Mouse (Mus musculus): Measurements from ENCODE around the gene Xab2. TPM values are rescaled to one million over a fixed set of nuclear protein-coding genes. Genes with fewer than 3 reads are reported as not detected.

Xab2 gene
- polyA plus RNA-seq, 1 experiment from 2014 or later, result 23.3 TPM

DNA sequence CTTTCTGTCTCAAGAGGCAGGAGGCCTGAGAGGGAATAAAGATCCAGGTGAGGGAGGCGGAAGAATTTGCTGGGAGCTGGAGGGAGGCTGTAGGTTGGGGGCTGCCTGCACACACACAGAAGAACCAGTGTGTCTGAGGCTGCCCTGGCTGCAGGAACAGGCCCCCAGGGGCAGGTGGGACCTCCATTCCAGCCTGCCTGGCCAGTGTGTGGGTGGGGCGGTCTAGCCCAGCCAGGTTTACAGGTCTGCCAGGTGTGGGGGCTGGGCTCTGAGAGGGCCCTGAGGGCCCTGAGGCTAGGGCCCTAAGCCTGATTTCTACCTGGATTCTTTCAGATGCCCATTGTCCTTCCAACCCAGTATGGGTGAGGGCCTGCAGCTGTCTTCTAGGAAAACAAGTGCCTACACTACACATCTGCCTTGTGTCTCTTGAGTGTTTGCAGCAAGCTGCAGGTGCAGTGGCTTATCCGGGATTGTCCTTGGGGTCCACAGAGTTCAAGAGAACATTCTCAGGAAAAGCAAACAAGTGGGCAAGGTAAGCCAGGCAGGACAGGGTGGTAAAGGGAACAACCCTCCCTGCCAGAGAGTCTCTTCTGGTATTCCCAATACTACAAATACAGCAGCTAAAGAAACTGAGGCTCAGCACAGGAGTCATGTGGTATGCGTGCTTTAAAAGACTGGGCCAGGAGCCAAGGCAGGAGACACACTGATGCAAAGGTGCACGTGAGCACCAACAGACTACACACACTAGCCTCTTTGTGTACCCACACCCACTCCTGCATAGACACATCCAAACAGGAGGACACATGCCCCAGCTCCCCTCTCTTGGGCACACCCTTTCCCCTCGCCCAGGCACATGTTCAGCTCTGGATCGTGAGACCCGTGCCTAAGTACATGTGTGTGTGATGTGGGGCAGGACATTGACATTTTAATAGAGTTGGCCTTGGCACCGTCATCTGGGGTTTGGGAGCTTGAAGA lies 41.4 kb downstream of the Xab2 start:
- H3K4me2 ChIP-seq (replicated peaks; ENCODE audit: low read depth), result no peak overlapping the region
- WGBS, result 56% methylated on average over 9 of the region's 9 CpGs
- no peaks in the 10 kb centered on the region for H3K27me3 ChIP-seq (ENCODE audit: control insufficient read depth, insufficient read depth, low read length)
- no peaks in the 10 kb centered on the region for H3K9me3 ChIP-seq (ENCODE audit: control insufficient read depth, low read length)
- H3K36me3 ChIP-seq (ENCODE audit: control insufficient read depth, insufficient read depth, low read length), result no peaks in the 10 kb centered on the region
- no peak overlapping the region for H3K9ac ChIP-seq (ENCODE audit: low read length)
- H3K4me3 ChIP-seq (ENCODE audit: low read depth, low read length), result no peak overlapping the region
- DNase-seq (ENCODE audit: low spot score) (peak; percentile 47), ATAC-seq (ENCODE audit: low FRiP score, low TSS enrichment) (peak; percentile 37; the same call in 1 of the 2 replicates)
- H3K4me1 ChIP-seq (replicated peaks; ENCODE audit: control insufficient read depth, insufficient read depth), result no peaks in the 10 kb centered on the region
- TF ChIP-seq EP300 (optimal IDR thresholded peaks at IDR 0.05) (no peak), CTCF (IDR thresholded peaks at IDR 0.05; ENCODE audit: low read depth) (no peak)
- peak overlapping the region; percentile 56 for H3K27ac ChIP-seq (replicated peaks)

DNA sequence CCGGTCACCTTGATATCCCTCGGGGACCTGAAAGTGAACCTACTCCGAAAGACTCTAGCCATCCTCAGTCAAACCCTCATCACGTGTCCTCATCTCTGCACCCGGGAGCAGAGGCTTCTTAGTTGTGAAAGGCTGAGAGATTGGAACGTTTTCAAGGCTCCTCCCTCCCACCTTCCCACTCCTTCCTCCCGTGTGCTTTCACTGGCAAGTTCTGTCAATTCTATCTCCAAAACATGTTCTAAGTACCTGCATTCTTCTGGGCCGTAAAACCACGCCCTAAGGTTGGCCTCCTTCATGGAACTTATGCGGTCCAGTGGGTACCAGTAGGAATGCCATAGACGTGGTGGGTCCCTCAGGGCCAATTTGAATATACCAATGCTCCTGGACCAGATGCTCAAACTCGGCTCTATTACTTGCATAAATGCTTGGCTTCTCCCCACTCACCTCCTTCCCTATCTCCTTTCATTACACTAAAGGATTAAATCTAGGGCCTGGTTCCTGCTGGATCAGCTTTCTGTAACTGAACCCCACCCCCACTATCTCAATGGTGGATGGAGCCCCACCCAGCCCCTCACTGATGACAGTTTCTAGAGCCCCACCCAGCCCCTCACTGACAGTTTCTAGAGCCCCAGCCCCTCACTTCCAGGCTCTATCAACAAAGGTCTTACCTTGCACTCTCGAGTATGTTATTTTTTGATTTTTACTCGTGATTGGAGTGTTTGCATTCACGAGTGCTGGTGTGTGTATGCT lies 44.7 kb downstream of the Xab2 start:
- H3K9me3 ChIP-seq (ENCODE audit: control insufficient read depth, low read length), result no peaks in the 10 kb centered on the region
- H3K9ac ChIP-seq (ENCODE audit: low read length), result no peak overlapping the region
- no peak overlapping the region for H3K4me3 ChIP-seq (ENCODE audit: low read depth, low read length)
- TF ChIP-seq EP300 (optimal IDR thresholded peaks at IDR 0.05) (no peak), CTCF (IDR thresholded peaks at IDR 0.05; ENCODE audit: low read depth) (no peak)
- no peaks in the 10 kb centered on the region for H3K4me1 ChIP-seq (replicated peaks; ENCODE audit: control insufficient read depth, insufficient read depth)
- H3K4me2 ChIP-seq (replicated peaks; ENCODE audit: low read depth), result no peak overlapping the region
- H3K36me3 ChIP-seq (ENCODE audit: control insufficient read depth, insufficient read depth, low read length), result no peaks in the 10 kb centered on the region
- 53% methylated on average over 15 of the region's 15 CpGs for WGBS
- no peak overlapping the region for H3K27ac ChIP-seq (replicated peaks)
- H3K27me3 ChIP-seq (ENCODE audit: control insufficient read depth, insufficient read depth, low read length), result no peaks in the 10 kb centered on the region
- no peak for DNase-seq (ENCODE audit: low spot score)
- no peak for ATAC-seq (ENCODE audit: low FRiP score, low TSS enrichment)

- Histone ChIP-seq H3K9me3 (ENCODE audit: control insufficient read depth, low read length) (no peaks in the 10 kb centered on the region), H3K36me3 (ENCODE audit: control insufficient read depth, insufficient read depth, low read length) (no peaks in the 10 kb centered on the region), H3K4me3 (ENCODE audit: low read depth, low read length) (no peak overlapping the region), H3K27me3 (ENCODE audit: control insufficient read depth, insufficient read depth, low read length) (no peaks in the 10 kb centered on the region), H3K27ac (replicated peaks) (no peak overlapping the region), H3K4me2 (replicated peaks; ENCODE audit: low read depth) (no peak overlapping the region), H3K9ac (ENCODE audit: low read length) (no peak overlapping the region), H3K4me1 (replicated peaks; ENCODE audit: control insufficient read depth, insufficient read depth) (no peaks in the 10 kb centered on the region)
- 86% methylated on average over 3 of the region's 3 CpGs for WGBS
- TF ChIP-seq CTCF (IDR thresholded peaks at IDR 0.05; ENCODE audit: low read depth) (no peak), EP300 (optimal IDR thresholded peaks at IDR 0.05) (no peak)
- DNase-seq (ENCODE audit: low spot score), result no peak
- ATAC-seq (ENCODE audit: low FRiP score, low TSS enrichment), result no peak
Measured at GRCm38 (mm10) chr8:3574546-3574945, 46.6 kb downstream of the Xab2 start.

DNA sequence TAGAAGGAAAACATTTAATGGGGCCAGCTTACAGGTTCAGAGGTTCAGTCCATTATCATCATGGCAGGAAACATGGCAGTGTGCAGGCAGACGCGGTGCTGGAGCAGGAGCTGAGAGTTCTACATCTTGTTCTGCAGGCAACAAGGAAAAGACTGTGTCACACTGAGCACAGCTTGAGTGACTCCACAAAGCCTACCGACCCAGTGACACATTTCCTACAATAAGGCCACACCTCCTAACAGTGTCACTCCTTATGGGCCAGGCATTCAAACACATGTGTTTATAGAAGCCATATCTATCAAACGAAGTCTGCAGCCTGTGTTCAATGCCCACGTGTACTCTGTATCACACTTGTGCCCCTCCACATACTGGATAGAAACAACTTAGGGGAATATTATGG lies 51.3 kb downstream of the Xab2 start:
- H3K4me2 ChIP-seq (replicated peaks; ENCODE audit: low read depth), result no peak overlapping the region
- ATAC-seq (ENCODE audit: low FRiP score, low TSS enrichment), result peak; percentile 80
- no peaks in the 10 kb centered on the region for H3K9me3 ChIP-seq (ENCODE audit: control insufficient read depth, low read length)
- no peak overlapping the region for H3K27ac ChIP-seq (replicated peaks)
- no peaks in the 10 kb centered on the region for H3K36me3 ChIP-seq (ENCODE audit: control insufficient read depth, insufficient read depth, low read length)
- DNase-seq (ENCODE audit: low spot score), result no peak
- no peak overlapping the region for H3K9ac ChIP-seq (ENCODE audit: low read length)
- 65% methylated on average over 5 of the region's 5 CpGs for WGBS
- H3K4me1 ChIP-seq (replicated peaks; ENCODE audit: control insufficient read depth, insufficient read depth), result no peaks in the 10 kb centered on the region
- no peaks in the 10 kb centered on the region for H3K27me3 ChIP-seq (ENCODE audit: control insufficient read depth, insufficient read depth, low read length)
- no peak overlapping the region for H3K4me3 ChIP-seq (ENCODE audit: low read depth, low read length)
- TF ChIP-seq EP300 (optimal IDR thresholded peaks at IDR 0.05) (no peak), CTCF (IDR thresholded peaks at IDR 0.05; ENCODE audit: low read depth) (no peak)

DNA sequence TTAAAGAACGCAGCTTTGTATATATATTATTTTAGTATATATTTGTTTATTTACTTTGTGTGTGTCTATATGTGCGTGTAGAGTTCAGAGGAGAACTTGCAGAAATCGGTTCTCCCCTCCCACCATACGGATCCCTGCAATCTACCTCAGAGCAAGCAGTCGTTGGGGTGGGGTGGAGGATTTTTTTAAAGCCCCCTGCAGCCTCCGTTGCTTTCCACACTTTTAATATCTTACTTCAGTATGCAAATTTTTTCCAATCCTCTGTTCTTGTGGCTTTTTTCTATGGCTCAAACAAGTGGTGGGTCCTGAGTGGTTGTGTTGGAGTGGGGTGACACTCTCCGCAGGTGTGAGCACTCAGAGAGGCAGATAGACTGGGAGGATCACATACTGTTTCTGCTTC lies 52.7 kb downstream of the Xab2 start:
- 17% methylated on average over 7 of the region's 7 CpGs for WGBS
- no peak overlapping the region for H3K9ac ChIP-seq (ENCODE audit: low read length)
- no peaks in the 10 kb centered on the region for H3K4me1 ChIP-seq (replicated peaks; ENCODE audit: control insufficient read depth, insufficient read depth)
- H3K27ac ChIP-seq (replicated peaks), result no peak overlapping the region
- DNase-seq (ENCODE audit: low spot score) (no peak), ATAC-seq (ENCODE audit: low FRiP score, low TSS enrichment) (0 out of 2 replicates have a peak, but pooled peaks have one; percentile 7)
- TF ChIP-seq EP300 (optimal IDR thresholded peaks at IDR 0.05), result no peak
- no peak for TF ChIP-seq CTCF (IDR thresholded peaks at IDR 0.05; ENCODE audit: low read depth)
- no peaks in the 10 kb centered on the region for H3K9me3 ChIP-seq (ENCODE audit: control insufficient read depth, low read length)
- no peaks in the 10 kb centered on the region for H3K36me3 ChIP-seq (ENCODE audit: control insufficient read depth, insufficient read depth, low read length)
- no peak overlapping the region for H3K4me2 ChIP-seq (replicated peaks; ENCODE audit: low read depth)
- no peaks in the 10 kb centered on the region for H3K27me3 ChIP-seq (ENCODE audit: control insufficient read depth, insufficient read depth, low read length)
- no peak overlapping the region for H3K4me3 ChIP-seq (ENCODE audit: low read depth, low read length)
